Mouse (Mus musculus): Measurements from ENCODE around the gene Tdrd5.
"Not testable (repeated sequence)": the region's sequence is repeated elsewhere in the genome, so short reads cannot be mapped to it uniquely, and the experiment has no call there.

The Tdrd5 gene

GRCm38 (mm10) chr1:156302911-156303749, at the start of gene Tdrd5:
TSS of gene Tdrd5 (minus strand) at chr1:156303664.
- in situ Hi-C loops (cut with MseI, MboI): no loop called here

DNA sequence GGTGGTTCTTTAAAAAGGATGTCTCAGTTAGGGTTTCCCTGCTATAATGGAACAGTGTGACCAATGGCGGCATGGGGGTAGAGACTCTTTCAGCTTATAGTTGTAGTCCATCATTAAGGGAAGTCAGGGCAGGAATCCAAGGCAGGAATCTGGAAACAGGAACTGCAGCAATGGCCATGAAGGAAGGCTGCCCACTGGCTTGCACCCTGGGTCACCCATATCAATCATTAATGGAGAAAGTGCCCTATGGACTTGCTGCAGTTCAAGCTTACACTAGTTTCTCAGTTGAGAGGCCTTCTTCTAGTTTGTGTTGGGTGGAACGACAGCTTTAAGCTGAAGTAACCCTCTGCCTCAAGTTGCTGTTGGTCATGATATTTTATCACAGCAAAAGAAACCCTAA, 49.0 kb upstream of the Tdrd5 start:
- in situ Hi-C loops (cut with MseI, MboI): no loop called here

DNA sequence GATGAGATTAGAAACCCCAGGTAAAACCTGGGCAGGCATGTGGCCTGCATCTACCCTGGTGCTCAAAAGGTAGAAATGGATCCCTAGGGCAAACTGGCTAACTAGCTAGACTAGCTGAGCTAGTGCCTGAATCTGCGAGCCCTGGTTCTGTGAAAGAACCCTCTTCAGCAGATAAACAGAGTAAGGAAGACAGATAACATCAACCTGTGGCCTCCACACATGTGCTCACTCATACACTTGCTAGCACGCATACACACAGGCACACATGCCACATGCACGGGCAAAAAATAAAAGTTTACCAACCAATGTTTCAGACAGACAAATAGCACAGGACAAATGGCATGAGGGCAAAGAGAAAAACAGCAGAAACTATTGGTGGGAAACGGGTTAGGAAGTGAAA, 47.0 kb upstream of the Tdrd5 start:
- in situ Hi-C loops (cut with MseI, MboI): no loop called here

GRCm38 (mm10) chr1:156349031-156349430, 45.6 kb upstream of the Tdrd5 start:
- in situ Hi-C loops (cut with MseI, MboI): no loop called here

DNA sequence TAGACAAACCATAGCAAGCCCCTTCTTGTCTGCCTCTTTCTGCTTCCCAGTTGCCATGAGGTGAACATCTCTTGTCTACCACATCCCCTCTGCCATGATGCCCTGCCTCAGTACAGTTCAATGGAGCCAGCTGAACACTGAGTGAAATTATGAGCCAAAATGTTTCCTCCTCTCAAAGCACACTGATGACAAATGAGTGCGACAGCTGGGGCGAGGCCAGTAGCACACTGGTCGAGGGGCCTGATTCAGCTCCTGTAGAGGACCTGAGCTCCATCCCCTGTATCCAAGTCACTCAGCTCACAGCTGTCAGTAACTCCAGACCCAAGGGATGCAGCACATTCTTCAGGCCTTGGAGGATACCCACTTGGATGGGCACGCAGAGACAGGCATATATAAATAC, 42.2 kb upstream of the Tdrd5 start:
- in situ Hi-C loops (cut with MseI, MboI): no loop called here

DNA sequence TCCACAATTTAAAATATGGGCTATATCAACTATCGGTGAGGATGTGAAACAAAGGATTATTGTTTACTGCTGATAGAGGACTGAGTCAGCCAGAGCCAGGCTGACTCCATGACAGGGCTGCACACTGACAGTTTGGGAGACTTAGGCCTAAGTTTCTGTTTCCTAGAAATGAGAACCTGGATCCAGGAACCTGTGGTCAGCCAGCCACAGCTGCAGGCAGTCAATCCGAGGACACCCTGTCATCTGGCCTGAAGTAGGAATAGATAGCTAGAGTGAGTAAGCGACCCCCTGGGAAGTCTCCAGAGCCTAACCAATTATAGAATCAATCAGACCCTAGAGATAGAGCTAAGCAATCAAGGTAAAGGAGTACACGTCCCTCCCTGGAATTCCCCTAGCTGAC, 41.0 kb upstream of the Tdrd5 start:
- in situ Hi-C loops (cut with MseI, MboI): no loop called here

DNA sequence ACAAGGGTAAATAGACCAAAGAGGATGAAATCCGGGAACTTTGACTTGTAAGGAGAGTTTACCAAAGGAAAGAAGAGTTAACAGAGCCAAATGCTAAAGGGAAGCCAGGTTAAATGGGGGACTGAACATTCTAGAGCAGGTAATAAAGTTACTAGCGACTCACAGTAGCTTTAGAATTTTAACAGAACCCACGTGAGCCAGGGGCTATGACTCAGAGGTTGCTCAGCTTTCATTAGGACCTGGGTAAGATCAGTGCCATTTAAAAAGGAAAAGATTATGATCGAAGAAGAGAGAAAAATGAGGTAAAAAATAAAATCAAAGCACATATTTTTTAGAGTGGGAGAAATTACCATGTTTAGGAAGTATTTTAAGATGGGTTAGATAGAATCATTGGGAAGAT, 37.4 kb upstream of the Tdrd5 start:
- in situ Hi-C loops (cut with MseI, MboI): no loop called here

GRCm38 (mm10) chr1:156323126-156323525, 19.7 kb upstream of the Tdrd5 start:
- in situ Hi-C loops (cut with MseI, MboI): no loop called here

DNA sequence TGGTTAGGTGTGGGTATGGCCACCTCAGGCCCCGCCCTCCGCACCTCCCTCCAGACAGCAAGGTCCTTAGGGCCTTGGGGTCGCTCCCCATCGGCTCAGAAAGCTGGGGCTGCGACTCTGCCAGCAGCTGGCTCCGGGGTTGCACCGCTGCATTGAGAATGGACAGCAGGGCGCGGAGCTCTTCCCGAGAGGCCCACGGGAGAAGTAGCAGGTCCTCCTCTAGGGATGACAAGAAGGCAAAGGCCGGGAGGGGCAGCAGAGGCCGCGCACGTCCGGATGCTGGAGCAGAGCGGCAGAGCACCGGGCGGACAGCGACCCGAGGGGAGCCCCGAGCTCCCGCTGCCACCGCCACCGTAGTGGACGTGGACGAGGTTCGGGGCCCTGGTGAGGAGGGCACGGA, 7.2 kb upstream of the Tdrd5 start, which contains the start of gene Nphs2:
TSS of gene Nphs2 (plus strand) at position 98 of the 400 bp plus-strand sequence.
- in situ Hi-C loops (cut with MseI, MboI): no loop called here

- in situ Hi-C loops (cut with MseI, MboI): no loop called here
Measured at GRCm38 (mm10) chr1:156308595-156308994, 5.1 kb upstream of the Tdrd5 start.

DNA sequence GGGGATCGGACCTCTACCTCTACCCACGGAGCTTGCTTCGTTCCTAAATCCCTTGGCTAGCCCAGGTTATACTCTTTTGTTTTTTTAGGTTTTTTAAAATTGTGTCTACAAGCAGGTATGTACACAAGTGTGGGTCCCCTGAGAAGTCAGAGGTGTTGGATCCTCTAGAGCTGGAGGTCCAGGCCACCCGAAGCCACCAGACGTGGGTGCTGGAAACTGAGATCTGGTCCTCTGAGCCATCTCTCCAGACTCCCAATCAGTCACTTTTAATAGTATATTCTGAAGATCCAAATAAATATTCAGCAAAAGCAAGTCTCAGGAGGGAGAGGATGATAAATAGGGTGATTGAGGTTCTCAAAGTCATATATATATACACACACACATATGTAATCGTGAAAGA, 13.4 kb downstream of the Tdrd5 start:
- in situ Hi-C loops (cut with MseI, MboI): no loop called here

DNA sequence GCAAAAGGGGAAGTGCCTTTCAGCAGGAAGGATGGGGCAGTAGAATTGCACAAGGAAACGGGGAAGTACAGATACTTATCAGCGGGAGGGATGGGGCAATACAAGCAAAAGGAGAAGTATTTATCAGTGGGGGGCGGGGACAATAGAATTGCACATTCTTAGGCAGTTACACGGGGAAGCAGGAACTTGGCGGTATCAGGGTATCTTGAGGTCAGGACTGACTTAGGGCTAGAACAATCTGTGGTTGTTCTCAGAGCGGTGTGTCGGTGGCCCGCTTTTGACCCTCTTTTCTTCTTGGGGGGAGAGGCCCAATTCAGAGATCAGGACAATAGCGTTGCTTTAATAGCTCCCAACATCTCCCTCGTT, 14.3 kb downstream of the Tdrd5 start:
- in situ Hi-C loops (cut with MseI, MboI): not testable (repeated sequence)

DNA sequence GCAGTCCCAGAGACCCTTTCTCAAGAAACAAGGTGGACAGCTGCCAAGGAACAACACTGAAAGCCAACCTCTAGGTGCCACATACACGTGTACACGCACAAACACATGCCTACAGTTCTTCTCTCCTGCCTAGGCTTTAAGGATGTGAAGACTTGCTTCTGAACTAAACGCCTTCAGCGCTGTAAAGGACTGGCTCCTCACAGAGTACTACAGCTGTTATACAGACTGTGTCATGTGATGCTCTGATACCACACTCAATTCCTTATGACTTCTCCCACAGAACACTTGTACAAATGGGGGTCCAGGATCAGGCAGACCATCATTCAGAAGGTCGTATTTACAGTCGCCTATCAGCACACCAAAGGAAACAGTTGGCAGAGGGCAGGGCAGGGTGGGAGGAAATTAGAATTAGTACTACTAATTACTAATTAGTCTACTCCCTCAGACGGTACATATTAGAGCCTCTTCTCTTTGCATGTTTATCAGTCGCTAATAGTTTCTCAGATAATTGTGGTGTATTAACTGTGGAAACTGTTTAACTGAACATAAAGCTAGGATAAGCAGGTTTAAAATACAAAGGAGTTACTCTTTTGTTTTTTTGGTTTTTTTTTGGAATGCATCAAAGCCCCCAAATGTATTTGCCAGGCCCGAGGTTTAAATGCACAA, 14.8 kb downstream of the Tdrd5 start:
- in situ Hi-C loops (cut with MseI, MboI): no loop called here

DNA sequence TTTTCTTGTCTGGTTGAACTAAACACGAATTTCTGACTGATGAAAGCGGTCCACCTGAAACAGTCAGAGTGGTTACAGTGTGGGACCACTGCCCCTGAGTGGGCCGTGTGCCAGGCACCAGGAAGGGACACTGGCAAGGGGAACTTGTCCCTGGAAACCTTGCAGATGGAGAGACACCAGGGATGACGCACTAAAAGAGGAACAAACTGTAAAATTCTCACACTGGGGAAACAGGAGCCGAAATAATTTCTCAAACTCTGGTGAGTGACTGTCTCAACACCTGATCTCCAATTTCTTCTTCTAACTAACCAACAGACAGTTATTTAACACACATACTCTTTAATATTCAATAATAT, 17.9 kb downstream of the Tdrd5 start:
- in situ Hi-C loops (cut with MseI, MboI): no loop called here

GRCm38 (mm10) chr1:156284851-156285540, 18.5 kb downstream of the Tdrd5 start:
- in situ Hi-C loops (cut with MseI, MboI): no loop called here

- in situ Hi-C loops (cut with MseI, MboI): no loop called here
Measured at GRCm38 (mm10) chr1:156284207-156284606, 19.3 kb downstream of the Tdrd5 start.

DNA sequence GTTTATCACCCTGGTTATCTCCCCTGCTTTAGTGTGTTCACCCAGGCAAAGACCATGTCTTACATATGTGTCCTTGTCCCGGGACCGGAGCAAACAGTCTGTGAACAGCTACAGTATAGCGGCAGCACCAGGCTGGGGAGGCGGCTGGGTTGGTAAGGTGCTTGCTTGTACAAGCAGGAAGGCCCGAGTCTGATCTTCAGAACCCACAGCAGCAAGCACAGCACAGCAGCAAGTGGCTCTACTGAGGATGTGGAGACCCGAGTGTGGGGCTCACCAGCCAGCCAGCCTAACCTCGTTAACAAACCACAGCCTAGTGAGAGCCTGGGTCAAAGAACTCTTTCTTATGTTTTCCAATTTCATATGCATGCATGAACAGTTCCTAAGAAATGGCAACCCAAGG, 23.3 kb downstream of the Tdrd5 start:
- in situ Hi-C loops (cut with MseI, MboI): no loop called here

GRCm38 (mm10) chr1:156273647-156274046, 29.8 kb downstream of the Tdrd5 start:
- in situ Hi-C loops (cut with MseI, MboI): no loop called here

- in situ Hi-C loops (cut with MseI, MboI): no loop called here
Measured at GRCm38 (mm10) chr1:156271654-156272053, 31.8 kb downstream of the Tdrd5 start.

- in situ Hi-C loops (cut with MseI, MboI): no loop called here
Measured at GRCm38 (mm10) chr1:156270471-156270870, 33.0 kb downstream of the Tdrd5 start.

DNA sequence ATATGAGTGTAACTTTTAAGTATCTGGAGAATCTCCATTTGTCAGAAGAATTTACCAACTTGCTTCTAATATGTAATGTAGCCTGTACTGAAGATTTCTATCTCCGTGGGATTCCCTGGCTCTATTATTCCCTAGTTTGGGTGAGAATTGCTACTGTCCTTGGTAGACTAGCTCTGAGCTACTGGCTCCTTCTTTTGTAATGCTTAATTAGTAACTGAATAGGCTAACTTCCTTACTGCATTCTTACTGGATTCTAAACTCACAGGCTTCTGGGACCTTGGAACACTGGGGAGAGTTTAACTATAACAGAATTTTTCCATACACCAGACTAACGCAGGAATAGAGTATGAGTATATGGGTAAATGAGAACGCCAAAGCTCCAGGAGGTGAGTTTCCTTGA, 34.9 kb downstream of the Tdrd5 start:
- in situ Hi-C loops (cut with MseI, MboI): not testable (repeated sequence)

DNA sequence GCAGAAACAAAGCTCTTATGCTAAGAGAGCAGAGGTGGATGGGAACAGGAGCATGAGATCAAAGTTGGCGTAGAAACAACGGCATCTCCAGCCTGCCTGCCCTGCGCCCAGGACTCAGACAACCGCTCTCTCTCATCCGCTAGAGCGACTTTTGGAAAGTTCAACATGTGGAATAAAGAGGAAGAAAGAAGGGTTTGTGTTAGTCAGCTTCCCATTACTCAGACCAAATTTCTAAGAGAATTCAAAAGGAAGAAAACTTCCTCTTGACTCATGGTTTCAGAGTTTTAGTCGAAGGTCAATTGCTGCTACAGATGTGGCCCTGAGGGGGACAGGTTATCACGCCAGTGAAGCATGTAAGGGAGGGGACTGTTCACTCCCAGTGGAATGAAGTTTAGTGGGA, 39.5 kb downstream of the Tdrd5 start:
- in situ Hi-C loops (cut with MseI, MboI): no loop called here

DNA sequence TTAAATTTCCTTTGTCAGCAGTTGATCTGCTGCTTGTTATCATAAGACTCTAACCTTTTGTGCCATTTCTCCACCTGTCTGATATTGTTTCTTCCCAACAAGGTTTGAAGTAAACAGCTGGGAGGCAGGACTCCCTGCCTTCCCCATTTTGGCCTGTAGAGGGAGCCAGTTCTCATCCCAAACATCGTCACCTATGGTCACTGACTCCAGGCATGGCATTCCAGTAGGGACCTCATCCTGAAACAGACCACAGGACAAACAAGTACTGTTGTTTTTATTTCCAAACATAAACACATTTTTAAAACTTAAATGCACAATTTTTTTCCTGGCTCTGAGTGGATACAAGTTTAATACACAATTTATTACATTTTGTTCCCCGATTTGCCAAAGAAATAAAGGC, 40.1 kb downstream of the Tdrd5 start:
- in situ Hi-C loops (cut with MseI, MboI): no loop called here

Data from mouse trophoblast stem cell (cell line).